Mouse (Mus musculus): Measurements from ENCODE around the gene Samd10. TPM values are rescaled to one million over a fixed set of nuclear protein-coding genes. Genes with fewer than 3 reads are reported as not detected.

The Samd10 gene
- total and polyA plus RNA-seq, 2 experiments from 2014 or later = 110 to 138 TPM

DNA sequence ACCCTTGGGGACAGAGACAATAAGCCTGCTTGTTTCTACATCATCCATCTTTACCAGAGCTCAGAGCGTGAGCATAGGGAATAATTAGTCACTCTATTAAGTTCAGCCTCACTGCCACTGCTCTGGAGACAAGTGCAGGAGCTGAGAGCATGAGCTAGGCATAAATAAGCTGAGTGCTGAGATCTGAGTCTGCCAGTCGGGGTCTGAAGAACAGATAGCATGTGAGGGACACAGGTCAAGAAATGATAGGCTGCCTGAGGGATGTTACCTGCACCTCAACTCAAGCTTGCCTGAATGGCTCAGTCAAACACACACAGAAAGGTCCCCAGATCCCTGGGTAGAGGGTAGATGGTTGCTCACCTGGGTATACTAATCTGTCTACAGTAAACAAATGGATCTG, 21.9 kb downstream of the Samd10 start:
- Histone ChIP-seq H3K27me3 (ENCODE audit: insufficient read depth, low read length) (no peaks in the 10 kb centered on the region), H3K27ac (no peak overlapping the region), H3K36me3 (ENCODE audit: insufficient read depth, low read length) (peaks cover 7% of the 10 kb centered on the region; the same call in 1 of the 2 replicates), H3K4me3 (ENCODE audit: low read length) (no peak overlapping the region), H3K9me3 (ENCODE audit: low read length) (no peaks in the 10 kb centered on the region), H3K4me2 (ENCODE audit: low read depth, low read length) (no peak overlapping the region), H3K9ac (replicated peaks; ENCODE audit: low read length) (no peak overlapping the region), H3K4me1 (ENCODE audit: insufficient read depth, low read length) (peaks cover 8% of the 10 kb centered on the region)
- 50% methylated on average over 2 of the region's 2 CpGs for WGBS
- TF ChIP-seq CTCF (IDR thresholded peaks at IDR 0.05; ENCODE audit: low read depth) = no peak
- ATAC-seq (no peak), DNase-seq (ENCODE audit: low spot score) (no peak)

DNA sequence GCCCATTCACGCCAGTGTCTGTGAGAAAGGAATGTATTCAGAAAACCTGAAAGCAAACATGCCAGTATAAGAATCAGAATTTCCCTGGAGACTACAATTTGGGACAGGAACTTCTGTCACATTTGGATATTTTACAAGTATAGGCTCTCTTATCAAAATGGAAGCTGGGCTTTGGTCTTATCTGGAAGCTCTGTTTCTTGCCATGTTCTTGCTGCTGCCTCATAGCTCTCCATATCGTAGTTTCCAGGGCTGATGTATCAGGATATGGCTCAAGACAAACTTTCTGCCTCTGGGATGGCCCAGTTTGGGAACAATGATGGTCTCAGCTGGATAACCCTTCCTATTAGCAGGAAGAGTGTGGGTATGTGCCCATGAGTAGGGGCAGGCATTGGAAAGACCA, 22.4 kb downstream of the Samd10 start:
- Histone ChIP-seq H3K4me1 (ENCODE audit: insufficient read depth, low read length) (peaks cover 8% of the 10 kb centered on the region), H3K9ac (replicated peaks; ENCODE audit: low read length) (no peak overlapping the region), H3K9me3 (ENCODE audit: low read length) (no peaks in the 10 kb centered on the region), H3K36me3 (ENCODE audit: insufficient read depth, low read length) (peaks cover 7% of the 10 kb centered on the region; the same call in 1 of the 2 replicates), H3K4me3 (ENCODE audit: low read length) (no peak overlapping the region), H3K27me3 (ENCODE audit: insufficient read depth, low read length) (no peaks in the 10 kb centered on the region), H3K27ac (no peak overlapping the region), H3K4me2 (ENCODE audit: low read depth, low read length) (no peak overlapping the region)
- no peak for ATAC-seq
- no peak for DNase-seq (ENCODE audit: low spot score)
- WGBS = 87% methylated on average over 2 of the region's 2 CpGs
- TF ChIP-seq CTCF (IDR thresholded peaks at IDR 0.05; ENCODE audit: low read depth) = no peak

DNA sequence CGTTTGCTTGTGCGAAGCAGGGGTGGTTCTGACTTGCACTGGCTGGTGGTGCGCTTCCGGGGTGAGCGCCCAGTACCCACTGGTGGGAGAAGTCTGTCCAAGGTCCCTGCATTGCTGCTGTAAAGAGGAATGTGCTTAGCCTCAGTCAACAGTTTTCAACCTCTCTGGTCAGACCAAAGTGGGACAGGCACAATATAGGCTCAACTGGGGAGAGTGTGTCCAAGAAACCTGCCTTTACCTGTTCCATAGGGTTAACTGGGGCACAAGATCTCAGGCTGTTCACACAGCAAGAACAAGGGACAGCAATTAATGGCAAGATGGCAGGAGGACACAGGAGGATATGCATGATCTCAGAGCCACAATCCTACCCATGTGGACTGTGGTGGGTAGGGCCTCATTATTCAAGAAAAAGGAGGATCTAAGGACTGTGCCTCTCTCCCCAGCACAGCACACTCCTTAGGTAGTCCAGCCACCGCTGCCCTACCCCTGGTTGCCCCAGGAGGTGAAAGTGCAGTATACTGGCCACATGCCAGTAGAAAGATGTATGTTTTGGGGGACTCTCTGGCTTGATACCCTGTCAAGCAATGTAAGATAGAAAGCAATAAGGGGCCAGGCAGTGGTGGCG, 24.0 kb downstream of the Samd10 start:
- H3K9me3 ChIP-seq (ENCODE audit: low read length) = no peaks in the 10 kb centered on the region
- no peaks in the 10 kb centered on the region for H3K27me3 ChIP-seq (ENCODE audit: insufficient read depth, low read length)
- peaks cover 7% of the 10 kb centered on the region; the same call in 1 of the 2 replicates for H3K36me3 ChIP-seq (ENCODE audit: insufficient read depth, low read length)
- H3K4me1 ChIP-seq (ENCODE audit: insufficient read depth, low read length) = peaks cover 3% of the 10 kb centered on the region; the same call in 1 of the 2 replicates
- 93% methylated on average over 7 of the region's 7 CpGs for WGBS
- H3K9ac ChIP-seq (replicated peaks; ENCODE audit: low read length) = no peak overlapping the region
- ATAC-seq (no peak), DNase-seq (ENCODE audit: low spot score) (no peak)
- H3K27ac ChIP-seq = no peak overlapping the region
- H3K4me3 ChIP-seq (ENCODE audit: low read length) = no peak overlapping the region
- no peak overlapping the region for H3K4me2 ChIP-seq (ENCODE audit: low read depth, low read length)
- TF ChIP-seq CTCF (IDR thresholded peaks at IDR 0.05; ENCODE audit: low read depth) = no peak

DNA sequence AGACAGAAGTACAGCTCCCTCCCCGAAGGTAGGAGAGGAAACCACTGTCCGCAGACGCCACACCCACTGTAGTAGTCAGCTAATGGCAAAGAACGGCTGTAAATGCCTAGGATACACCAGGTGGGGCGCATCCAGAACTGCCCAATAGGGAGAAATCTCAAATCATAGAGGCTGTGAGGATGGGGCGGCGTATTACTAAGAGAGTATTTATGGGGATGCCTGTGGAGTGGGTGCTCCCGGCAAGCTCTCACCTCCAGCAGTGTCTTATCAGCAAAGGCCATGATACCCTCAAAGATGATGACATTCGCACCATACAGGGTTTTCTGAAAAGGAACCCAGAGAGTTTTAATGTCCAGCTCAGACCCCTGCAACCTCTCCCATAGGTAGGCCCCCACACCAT, 25.1 kb downstream of the Samd10 start:
- Histone ChIP-seq H3K4me3 (ENCODE audit: low read length) (no peak overlapping the region), H3K9ac (replicated peaks; ENCODE audit: low read length) (no peak overlapping the region), H3K27me3 (ENCODE audit: insufficient read depth, low read length) (no peaks in the 10 kb centered on the region), H3K36me3 (ENCODE audit: insufficient read depth, low read length) (peaks cover 7% of the 10 kb centered on the region; the same call in 1 of the 2 replicates), H3K27ac (no peak overlapping the region), H3K9me3 (ENCODE audit: low read length) (no peaks in the 10 kb centered on the region), H3K4me2 (ENCODE audit: low read depth, low read length) (no peak overlapping the region), H3K4me1 (ENCODE audit: insufficient read depth, low read length) (peaks cover 3% of the 10 kb centered on the region; the same call in 1 of the 2 replicates)
- DNase-seq (ENCODE audit: low spot score) (no peak), ATAC-seq (no peak)
- no peak for TF ChIP-seq CTCF (IDR thresholded peaks at IDR 0.05; ENCODE audit: low read depth)
- 93% methylated on average over 9 of the region's 9 CpGs for WGBS

DNA sequence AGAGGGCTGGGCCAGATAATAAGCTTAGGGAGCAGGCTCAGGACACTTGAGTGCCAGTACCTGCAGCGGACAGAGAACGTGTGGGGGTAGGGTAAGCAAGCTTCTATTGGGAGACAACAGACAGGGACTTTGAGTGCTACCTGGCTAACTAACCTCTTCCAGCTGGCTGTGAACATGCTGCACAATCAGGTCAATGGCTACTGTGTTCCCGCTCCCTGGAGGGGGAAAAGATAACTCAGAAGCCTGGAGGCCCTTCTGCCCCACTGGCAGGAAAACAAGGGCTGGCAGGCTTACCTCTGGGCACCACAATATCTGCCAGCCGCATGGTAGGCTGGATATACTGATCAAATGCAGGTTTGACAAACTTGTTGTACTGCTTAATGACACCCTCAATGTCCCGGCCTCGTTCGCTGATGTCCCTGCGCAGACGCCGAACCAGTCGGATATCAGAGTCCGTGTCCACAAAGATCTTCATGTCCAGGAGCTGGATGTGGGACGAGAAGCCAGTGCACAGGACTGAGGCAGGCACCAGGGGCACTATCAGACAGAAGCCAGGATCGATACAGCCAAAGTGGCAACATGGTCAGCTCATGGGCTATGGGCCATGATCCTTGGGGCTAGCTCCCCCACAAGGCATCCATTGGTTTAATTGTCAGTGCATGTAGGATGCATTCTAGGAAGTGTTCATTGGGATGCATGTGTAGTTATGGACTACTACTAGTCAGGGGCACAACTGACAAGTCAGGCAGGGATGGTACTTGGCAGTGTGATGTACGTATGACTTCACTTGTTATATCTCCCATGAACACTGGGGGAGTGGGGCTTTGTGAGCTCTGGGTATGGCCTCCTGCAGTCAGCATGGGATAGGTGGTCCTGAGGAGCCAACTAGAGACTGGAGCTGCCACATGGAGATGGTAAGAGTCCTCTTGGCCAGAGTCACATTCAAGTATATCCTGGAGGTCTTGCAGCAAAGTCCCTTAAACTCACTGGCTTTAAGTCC, 25.8 kb downstream of the Samd10 start:
- Histone ChIP-seq H3K27me3 (ENCODE audit: insufficient read depth, low read length) (no peaks in the 10 kb centered on the region), H3K27ac (no peak overlapping the region), H3K36me3 (ENCODE audit: insufficient read depth, low read length) (peaks cover 7% of the 10 kb centered on the region; the same call in 1 of the 2 replicates), H3K9ac (replicated peaks; ENCODE audit: low read length) (no peak overlapping the region), H3K4me3 (ENCODE audit: low read length) (no peak overlapping the region), H3K4me1 (ENCODE audit: insufficient read depth, low read length) (peaks cover 3% of the 10 kb centered on the region; the same call in 1 of the 2 replicates), H3K4me2 (ENCODE audit: low read depth, low read length) (no peak overlapping the region), H3K9me3 (ENCODE audit: low read length) (no peaks in the 10 kb centered on the region)
- DNase-seq (ENCODE audit: low spot score) (no peak), ATAC-seq (no peak)
- no peak for TF ChIP-seq CTCF (IDR thresholded peaks at IDR 0.05; ENCODE audit: low read depth)
- WGBS = 94% methylated on average over 15 of the region's 15 CpGs

DNA sequence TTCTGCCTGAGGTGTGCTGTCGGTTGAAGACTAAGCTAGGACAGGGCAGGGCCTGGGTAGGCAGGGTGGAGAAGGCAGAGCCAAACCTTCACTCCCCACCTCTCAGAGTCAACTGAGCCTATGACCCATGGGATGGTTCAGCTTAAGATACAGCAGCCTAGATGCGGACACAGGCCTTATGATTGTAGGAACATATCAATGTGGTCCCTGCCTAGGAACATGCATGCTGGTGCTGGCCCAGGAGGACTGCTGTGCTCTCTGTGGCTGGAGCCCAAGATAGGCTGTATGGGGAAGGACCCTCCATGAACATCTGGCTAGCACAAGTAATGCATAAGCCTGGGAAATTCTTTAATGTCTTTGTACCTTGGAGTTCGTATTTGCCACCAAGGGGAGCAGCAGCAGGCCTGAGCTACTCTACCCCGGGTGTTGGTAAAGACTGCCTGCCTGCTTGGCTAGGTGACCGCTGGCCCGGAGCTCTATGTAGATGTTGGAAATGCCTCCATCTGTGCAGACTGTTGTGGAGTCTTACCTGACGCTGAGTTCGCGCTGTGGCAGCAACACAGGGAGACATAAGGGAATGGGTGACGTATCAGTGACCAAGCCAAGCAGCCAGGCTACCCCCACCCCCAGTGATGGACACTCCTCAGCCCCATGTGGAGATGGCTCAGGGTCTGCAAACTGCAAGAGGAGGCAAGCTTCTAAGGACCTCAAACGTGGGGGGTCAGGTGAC, 26.9 kb downstream of the Samd10 start:
- no peak overlapping the region for H3K9ac ChIP-seq (replicated peaks; ENCODE audit: low read length)

More for the DNA sequence above, 26.9 kb downstream of the Samd10 start:
- Histone ChIP-seq H3K27me3 (ENCODE audit: insufficient read depth, low read length) (no peaks in the 10 kb centered on the region), H3K4me2 (ENCODE audit: low read depth, low read length) (no peak overlapping the region), H3K4me1 (ENCODE audit: insufficient read depth, low read length) (no peaks in the 10 kb centered on the region; the same call in 1 of the 2 replicates), H3K4me3 (ENCODE audit: low read length) (no peak overlapping the region), H3K27ac (no peak overlapping the region), H3K36me3 (ENCODE audit: insufficient read depth, low read length) (peaks cover 7% of the 10 kb centered on the region; the same call in 1 of the 2 replicates), H3K9me3 (ENCODE audit: low read length) (no peaks in the 10 kb centered on the region)
- DNase-seq (ENCODE audit: low spot score) (no peak), ATAC-seq (no peak)
- WGBS = 91% methylated on average over 11 of the region's 11 CpGs
- no peak for TF ChIP-seq CTCF (IDR thresholded peaks at IDR 0.05; ENCODE audit: low read depth)

Measured in hindbrain, postnatal 0 days (tissue).